Mouse (Mus musculus): ENCODE measurements around the gene Stmn1.

DNA sequence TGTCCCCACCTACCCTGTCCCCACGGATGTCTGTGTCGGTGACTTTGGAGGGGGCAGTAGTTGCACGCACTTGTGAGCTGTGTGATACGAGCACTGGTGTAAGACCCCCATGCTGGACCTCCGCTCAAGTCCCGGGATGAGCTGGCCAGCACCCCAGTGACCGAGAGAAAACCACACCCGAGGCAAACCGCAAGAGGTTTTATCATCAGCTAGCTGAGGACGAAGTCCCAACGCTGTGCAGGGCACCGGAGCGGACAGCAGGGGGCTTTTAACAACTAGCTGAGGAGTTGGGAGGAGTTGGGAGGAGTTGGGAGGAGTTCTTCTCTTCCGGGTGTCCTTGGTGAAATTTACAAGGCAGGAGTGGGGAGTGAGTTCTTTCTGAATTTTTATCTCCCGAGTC, 44.7 kb downstream of the Stmn1 start:
- TF ChIP-seq CTCF (IDR thresholded peaks at IDR 0.05; ENCODE audit: low read depth, low read length) (no peak), TAL1 (conservative IDR thresholded peaks at IDR 0.05; ENCODE audit: low read depth, low read length) (no peak), GATA1 (IDR thresholded peaks at IDR 0.05; ENCODE audit: borderline replicate concordance, low read length) (no peak)
